Mouse (Mus musculus) liver, embryonic 14.5 days (tissue): ENCODE results near the gene Chl1. TPM values are rescaled to one million over a fixed set of nuclear protein-coding genes. Genes with fewer than 3 reads are reported as not detected.
A peak's percentile ranks its signal among the peaks of the same experiment; 100 is the strongest.

Experiments
- ATAC-seq: fragments of 200-750 bp; cut with Nextera tagmentation; 2 replicates; pipeline ENCODE4 v1.8.0; 2017; ENCODE audit warnings: moderate number of reproducible peaks, mild to moderate bottlenecking, moderate library complexity; ENCODE audit not compliant: insufficient read depth
- DNase-seq, 3 experiments: peaks; one replicate each; pipeline ENCODE4 v3.0.0-alpha.2; 2012 to 2013; ENCODE audit warnings: low read depth in 3 of 3, low spot score in 3 of 3
- H3K27ac ChIP-seq: fragments of 300-500 bp; sonication (generic); 2 replicates; pipeline ENCODE4 v1.5.1; 2014; ENCODE audit warnings: moderate library complexity, mild to moderate bottlenecking, control low read depth, inconsistent platforms
- H3K27me3 ChIP-seq: fragments of 300-500 bp; sonication (generic); 2 replicates; pipeline ENCODE4 v1.6.1; 2014; ENCODE audit warnings: mild to moderate bottlenecking, low read length, moderate library complexity; ENCODE audit not compliant: control insufficient read depth, insufficient read depth
- H3K36me3 ChIP-seq: fragments of 300-500 bp; sonication (generic); replicated peaks from 2 replicates; pipeline ENCODE4 v1.6.1; 2014; ENCODE audit warnings: low read depth; ENCODE audit not compliant: control insufficient read depth, insufficient read depth
- H3K4me1 ChIP-seq, 2 experiments: fragments of 200-500 bp in 1 of 2; fragments of 300-500 bp in 1 of 2; sonication (generic) in 1 of 2; replicated peaks; 2 replicates each; pipeline ENCODE4 v1.6.1; 2012 to 2014; ENCODE audit warnings: antibody characterized with exemption in 1 of 2, inconsistent platforms in 1 of 2, low read length in 1 of 2; ENCODE audit not compliant: control insufficient read depth in 2 of 2, insufficient read depth in 2 of 2
- H3K4me2 ChIP-seq: fragments of 300-500 bp; sonication (generic); 2 replicates; pipeline ENCODE4 v1.6.1; 2014; ENCODE audit warnings: low read depth, mild to moderate bottlenecking, control low read depth, moderate library complexity
- H3K4me3 ChIP-seq, 2 experiments: fragments of 200-500 bp in 1 of 2; fragments of 300-500 bp in 1 of 2; sonication (generic) in 1 of 2; 2 replicates each; pipeline ENCODE4 v1.5.1; 2012 to 2014; ENCODE audit warnings: low read depth in 2 of 2, low read length in 2 of 2, mild to moderate bottlenecking in 2 of 2, control low read depth in 1 of 2, inconsistent platforms in 1 of 2, moderate library complexity in 1 of 2; ENCODE audit not compliant: insufficient read depth in 1 of 2
- H3K9ac ChIP-seq: fragments of 300-500 bp; sonication (generic); replicated peaks from 2 replicates; pipeline ENCODE4 v1.6.1; 2014; ENCODE audit warnings: mild to moderate bottlenecking, control low read depth, moderate library complexity
- H3K9me3 ChIP-seq: fragments of 300-500 bp; sonication (generic); 2 replicates; pipeline ENCODE4 v1.6.1; 2016; ENCODE audit warnings: low read length, mixed read lengths; ENCODE audit not compliant: control insufficient read depth
- CTCF ChIP-seq: IDR thresholded peaks from 2 replicates; pipeline ENCODE4 v1.5.1; 2016; ENCODE audit warnings: antibody characterized with exemption, low read depth, control low read depth
- EP300 ChIP-seq: IDR thresholded peaks from 2 replicates; pipeline ENCODE4 v1.6.1; 2016; ENCODE audit warnings: antibody characterized with exemption, low read depth
- WGBS: fragments of 180-500 bp; shearing (Covaris S2); extraction: QIAGEN DNeasy Blood & Tissue Kit; methylation state at CpG from one replicate; pipeline ENCODE4 v1.1.7; 2014; ENCODE audit not compliant: insufficient replicate concordance; 5-methylcytosine and 5-hydroxymethylcytosine counted together
- polyA plus RNA-seq, 2 experiments: library from polyadenylated mRNA; depleted of rRNA in 1 of 2; stranded (reverse) in 1 of 2; unstranded in 1 of 2; fragments of >200 nt; fragmentation: Nextera tagmentation in 1 of 2; extraction: Ambion mirVana in 1 of 2; gene quantifications; 2 replicates each; pipeline versions ENCODE4 v1.2.1 to v1.2.3; 2012 to 2014

Gene Chl1
- polyA plus RNA-seq, 2 experiments, result 0.01 TPM; not detected in 1

- no peak for DNase-seq
- no peak for ATAC-seq
- 49% methylated on average over 3 of the region's 3 CpGs for WGBS
Observed at GRCm38 (mm10) chr6:103692511-103692910, 182.1 kb downstream of the Chl1 start.

GRCm38 (mm10) chr6:103697349-103698028 is 187.1 kb downstream of the Chl1 start:
- no peak overlapping the region for H3K9ac ChIP-seq
- peak; percentile 46; the same call in 1 of the 2 replicates for TF ChIP-seq CTCF
- no peak for TF ChIP-seq EP300
- ATAC-seq (no peak), DNase-seq (peak; percentile 12 to 30 (median 22))
- no peaks in the 10 kb centered on the region for H3K27me3 ChIP-seq
- no peak overlapping the region for H3K4me3 ChIP-seq
- no peak overlapping the region for H3K4me2 ChIP-seq
- no peaks in the 10 kb centered on the region for H3K9me3 ChIP-seq
- peaks cover 6 to 9% of the 10 kb centered on the region in 2 experiments for H3K4me1 ChIP-seq
- 54% methylated on average over 7 of the region's 7 CpGs for WGBS
- no peaks in the 10 kb centered on the region for H3K36me3 ChIP-seq
- no peak overlapping the region for H3K27ac ChIP-seq

More at GRCm38 (mm10) chr6:103692511-103692910, 182.1 kb downstream of the Chl1 start:
- Histone ChIP-seq H3K27ac (no peak overlapping the region), H3K4me2 (no peak overlapping the region), H3K9me3 (no peaks in the 10 kb centered on the region), H3K4me1 (no peaks in the 10 kb centered on the region), H3K4me3 (no peak overlapping the region), H3K9ac (no peak overlapping the region), H3K27me3 (no peaks in the 10 kb centered on the region), H3K36me3 (no peaks in the 10 kb centered on the region)
- no peak for TF ChIP-seq CTCF
- no peak for TF ChIP-seq EP300

GRCm38 (mm10) chr6:103699482-103699881 is 189.1 kb downstream of the Chl1 start:
- H3K27ac ChIP-seq, result no peak overlapping the region
- TF ChIP-seq CTCF, result no peak
- TF ChIP-seq EP300, result no peak
- H3K9me3 ChIP-seq, result no peaks in the 10 kb centered on the region
- peaks cover 6 to 9% of the 10 kb centered on the region in 2 experiments for H3K4me1 ChIP-seq
- no peak overlapping the region for H3K4me3 ChIP-seq
- no peak overlapping the region for H3K9ac ChIP-seq
- H3K36me3 ChIP-seq, result no peaks in the 10 kb centered on the region
- no peak overlapping the region for H3K4me2 ChIP-seq
- ATAC-seq (peak; percentile 42; the same call in 1 of the 2 replicates), DNase-seq (no peak)
- H3K27me3 ChIP-seq, result no peaks in the 10 kb centered on the region
- 67% methylated on average over 1 of the region's 1 CpGs for WGBS

- Histone ChIP-seq H3K4me2 (no peak overlapping the region), H3K27me3 (no peaks in the 10 kb centered on the region), H3K9ac (no peak overlapping the region), H3K4me3 (no peak overlapping the region), H3K36me3 (no peaks in the 10 kb centered on the region), H3K27ac (no peak overlapping the region; the same call in 1 of the 2 replicates), H3K9me3 (no peaks in the 10 kb centered on the region), H3K4me1 (peaks cover 6 to 9% of the 10 kb centered on the region in 2 experiments)
- WGBS, result 43% methylated on average over 1 of the region's 1 CpGs
- TF ChIP-seq CTCF (no peak), EP300 (no peak)
- ATAC-seq (peak; percentile 57), DNase-seq (no peak)
Observed at GRCm38 (mm10) chr6:103699895-103700294, 189.5 kb downstream of the Chl1 start.

GRCm38 (mm10) chr6:103700336-103700735 is 189.9 kb downstream of the Chl1 start:
- Histone ChIP-seq H3K27ac (no peak overlapping the region), H3K36me3 (no peaks in the 10 kb centered on the region), H3K9me3 (no peaks in the 10 kb centered on the region), H3K9ac (no peak overlapping the region), H3K4me2 (peak overlapping the region; percentile 30), H3K4me3 (no peak overlapping the region), H3K27me3 (no peaks in the 10 kb centered on the region), H3K4me1 (peaks cover 6 to 9% of the 10 kb centered on the region in 2 experiments)
- ATAC-seq (peak; percentile 93), DNase-seq (peak; percentile 54 to 70 (median 57))
- no peak for TF ChIP-seq CTCF
- peak; percentile 83 for TF ChIP-seq EP300
- whole genome bisulfite sequencing, result 17% methylated on average over 7 of the region's 7 CpGs
